Mouse (Mus musculus): ENCODE results near the gene Bcl2. TPM values are rescaled to one million over a fixed set of nuclear protein-coding genes. Genes with fewer than 3 reads are reported as not detected.

Gene Bcl2
- total and polyA plus RNA-seq, 3 experiments, result 30.9 to 87.0 (median 38.8) TPM

DNA sequence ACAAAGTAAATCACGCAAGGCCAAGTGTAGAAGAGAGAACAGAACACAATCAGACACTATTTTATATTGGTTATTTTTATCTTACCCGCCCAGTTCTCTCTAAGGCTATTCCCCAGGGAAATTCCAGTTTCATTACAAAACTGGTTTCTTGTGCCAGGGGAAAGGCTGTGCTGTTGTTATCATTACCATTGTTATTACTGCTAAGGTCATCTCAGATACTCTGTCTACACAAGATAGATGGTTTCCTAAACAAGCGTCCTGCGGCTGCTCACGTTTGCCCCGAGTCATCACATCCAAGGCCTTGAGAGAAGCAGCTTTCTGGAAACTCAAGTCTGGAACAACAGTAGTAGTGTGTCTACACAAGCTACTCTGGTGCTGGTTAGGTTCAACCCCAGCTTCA, 19.8 kb downstream of the Bcl2 start:
- no peak for DNase-seq (ENCODE audit: low read depth, low spot score)
- Histone ChIP-seq H3K4me1 (ENCODE audit: control insufficient read depth in 1 of 2, insufficient read depth in 2 of 2, low read length in 2 of 2) (peaks cover 8 to 10% of the 10 kb centered on the region in 2 experiments; a peak in 3 of 4 replicates), H3K27ac (ENCODE audit: control insufficient read depth, low read depth, low read length) (no peak overlapping the region), H3K27me3 (ENCODE audit: control insufficient read depth in 1 of 2, insufficient read depth in 2 of 2, low read length in 2 of 2) (no peaks in the 10 kb centered on the region), H3K9ac (ENCODE audit: control insufficient read depth, low read depth, low read length, poor library complexity, severe bottlenecking) (no peak overlapping the region), H3K9me3 (replicated peaks; ENCODE audit: insufficient read depth, low read length) (no peaks in the 10 kb centered on the region), H3K4me3 (ENCODE audit: control insufficient read depth in 1 of 2, insufficient read depth in 1 of 2, low read depth in 2 of 2, low read length in 2 of 2) (no peak overlapping the region), H3K36me3 (ENCODE audit: control insufficient read depth in 1 of 2, insufficient read depth in 2 of 2, low read length in 2 of 2) (peaks cover 2 to 13% of the 10 kb centered on the region in 2 experiments; a peak in 2 of 4 replicates), H3K79me2 (ENCODE audit: control insufficient read depth, insufficient read depth, low read length, poor library complexity) (peaks cover 55% of the 10 kb centered on the region)
- TF ChIP-seq TBP (IDR thresholded peaks at IDR 0.05; ENCODE audit: low read depth, low read length) (no peak), CHD1 (IDR thresholded peaks at IDR 0.05; ENCODE audit: low read depth, low read length) (no peak), MAX (IDR thresholded peaks at IDR 0.05; ENCODE audit: low read length) (no peak)

DNA sequence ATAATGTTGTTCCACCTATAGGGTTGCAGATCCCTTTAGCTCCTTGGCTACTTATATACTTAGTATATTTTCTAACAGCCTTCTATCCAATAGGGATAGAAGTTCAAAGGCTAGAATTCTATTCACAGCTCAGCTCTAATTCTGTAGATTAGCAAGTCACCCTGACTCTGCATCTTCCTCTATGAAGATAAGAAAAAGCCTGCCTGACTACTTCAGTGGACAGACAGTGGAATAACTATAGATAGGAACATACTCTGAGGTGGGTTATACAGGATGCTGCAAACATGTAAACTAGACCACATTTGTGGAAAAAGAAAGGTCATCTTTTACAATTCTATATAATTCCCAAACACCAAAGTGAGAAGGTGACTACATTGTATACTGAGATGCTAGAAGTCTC, 21.5 kb downstream of the Bcl2 start:
- no peaks in the 10 kb centered on the region for H3K27me3 ChIP-seq (ENCODE audit: control insufficient read depth in 1 of 2, insufficient read depth in 2 of 2, low read length in 2 of 2)
- no peak overlapping the region for H3K27ac ChIP-seq (ENCODE audit: control insufficient read depth, low read depth, low read length)
- peaks cover 2 to 28% of the 10 kb centered on the region in 2 experiments; a peak in 2 of 4 replicates for H3K36me3 ChIP-seq (ENCODE audit: control insufficient read depth in 1 of 2, insufficient read depth in 2 of 2, low read length in 2 of 2)
- no peaks in the 10 kb centered on the region for H3K9me3 ChIP-seq (replicated peaks; ENCODE audit: insufficient read depth, low read length)
- no peak overlapping the region for H3K9ac ChIP-seq (ENCODE audit: control insufficient read depth, low read depth, low read length, poor library complexity, severe bottlenecking)
- no peak for TF ChIP-seq JUND (IDR thresholded peaks at IDR 0.05; ENCODE audit: low read depth, low read length)
- TF ChIP-seq TCF12 (IDR thresholded peaks at IDR 0.05; ENCODE audit: low read depth, low read length), result no peak
- TF ChIP-seq TAL1 (IDR thresholded peaks at IDR 0.05; ENCODE audit: low read length), result no peak
- no peak for TF ChIP-seq POLR2AphosphoS5 (IDR thresholded peaks at IDR 0.05; ENCODE audit: borderline replicate concordance, low read depth, low read length)
- no peak for TF ChIP-seq MYB (IDR thresholded peaks at IDR 0.05; ENCODE audit: low read depth, low read length)
- peak; percentile 98 for TF ChIP-seq GABPA (IDR thresholded peaks at IDR 0.05; ENCODE audit: low read depth, low read length)
- TF ChIP-seq CTCF (IDR thresholded peaks at IDR 0.05 in 2 of 3, conservative IDR thresholded peaks at IDR 0.05 in 1 of 3; ENCODE audit: control insufficient read depth in 1 of 3, insufficient read depth in 1 of 3, low read depth in 2 of 3, low read length in 3 of 3, poor library complexity in 1 of 3, severe bottlenecking in 1 of 3), result peak in 1 of 3 experiments; percentile 16; a peak in 2 of 6 replicates
- TF ChIP-seq NELFE (IDR thresholded peaks at IDR 0.05; ENCODE audit: low read depth, low read length), result no peak
- TF ChIP-seq MXI1 (IDR thresholded peaks at IDR 0.05; ENCODE audit: low read depth, low read length), result no peak
- TF ChIP-seq ZNF384 (IDR thresholded peaks at IDR 0.05; ENCODE audit: low read depth, low read length), result no peak
- TF ChIP-seq EP300 (IDR thresholded peaks at IDR 0.05; ENCODE audit: low read depth in 1 of 2, low read length in 2 of 2), result peak; percentile 69 to 79
- TF ChIP-seq MYC (IDR thresholded peaks at IDR 0.05; ENCODE audit: low read depth, low read length), result no peak
- no peak for TF ChIP-seq USF2 (IDR thresholded peaks at IDR 0.05; ENCODE audit: borderline replicate concordance in 1 of 2, insufficient read depth in 1 of 2, low read depth in 1 of 2, low read length in 2 of 2)
- no peak for TF ChIP-seq ZC3H11A (IDR thresholded peaks at IDR 0.05; ENCODE audit: low read depth, low read length)
- no peak for TF ChIP-seq BHLHE40 (IDR thresholded peaks at IDR 0.05; ENCODE audit: borderline replicate concordance, low read depth, low read length)
- TF ChIP-seq ETS1 (IDR thresholded peaks at IDR 0.05; ENCODE audit: low read depth, low read length), result peak; percentile 75
- no peak for TF ChIP-seq MAZ (IDR thresholded peaks at IDR 0.05; ENCODE audit: low read depth, low read length)
- peak; percentile 80 for TF ChIP-seq MAFK (IDR thresholded peaks at IDR 0.05; ENCODE audit: borderline replicate concordance, low read depth, low read length)
- TF ChIP-seq TBP (IDR thresholded peaks at IDR 0.05; ENCODE audit: low read depth, low read length), result no peak
- peak; percentile 79 for TF ChIP-seq GATA1 (IDR thresholded peaks at IDR 0.05; ENCODE audit: low read depth, low read length)
- DNase-seq (ENCODE audit: low read depth, low spot score), result peak; percentile 79
- H3K4me1 ChIP-seq (ENCODE audit: control insufficient read depth in 1 of 2, insufficient read depth in 2 of 2, low read length in 2 of 2), result peaks cover 14 to 21% of the 10 kb centered on the region in 2 experiments
- peaks cover 56% of the 10 kb centered on the region for H3K79me2 ChIP-seq (ENCODE audit: control insufficient read depth, insufficient read depth, low read length, poor library complexity)
- H3K4me3 ChIP-seq (ENCODE audit: control insufficient read depth in 1 of 2, insufficient read depth in 1 of 2, low read depth in 2 of 2, low read length in 2 of 2), result no peak overlapping the region
